Mouse (Mus musculus): ENCODE measurements around the gene Slc6a11. TPM values are rescaled to one million over a fixed set of nuclear protein-coding genes. Genes with fewer than 3 reads are reported as not detected.

The Slc6a11 gene
- polyA plus RNA-seq, 1 experiment, result not detected

DNA sequence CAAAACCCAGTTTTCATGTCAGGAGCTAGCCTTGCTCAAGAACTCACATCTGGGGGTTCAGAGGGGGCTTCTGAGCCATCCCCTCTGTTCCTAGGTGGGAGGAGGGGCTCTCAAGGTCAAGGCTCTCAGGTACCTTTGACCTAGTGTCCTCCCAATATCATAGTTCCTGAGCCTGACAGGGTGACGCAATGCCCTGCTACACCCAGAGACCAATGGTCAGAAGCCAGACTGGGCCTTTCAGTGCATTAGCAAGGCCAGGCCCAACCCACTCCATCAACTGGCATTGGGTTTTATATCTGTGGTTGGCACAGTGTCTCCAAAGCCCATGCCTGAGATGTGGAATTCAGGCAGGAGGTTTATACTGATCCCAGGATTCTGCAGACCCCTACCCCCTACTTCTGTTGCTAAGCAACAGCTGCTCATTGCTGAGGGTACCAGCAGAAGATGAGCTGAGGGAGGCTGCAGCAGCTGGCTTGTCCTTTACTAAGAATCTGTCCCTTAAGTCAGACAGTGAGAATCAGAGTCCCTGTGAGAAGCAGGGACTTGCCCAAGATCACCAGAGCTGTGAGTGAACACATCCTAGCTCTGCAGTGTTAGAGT is 126.8 kb downstream of the Slc6a11 start:
- no peaks in the 10 kb centered on the region for H3K4me1 ChIP-seq (ENCODE audit: control insufficient read depth, insufficient read depth, low read length)
- DNase-seq, result no peak
- TF ChIP-seq POLR2A (IDR thresholded peaks at IDR 0.05; ENCODE audit: borderline replicate concordance, extremely low read depth, low read depth, low read length), result no peak
- no peak for TF ChIP-seq CTCF (IDR thresholded peaks at IDR 0.05; ENCODE audit: insufficient read depth, low read length)
- H3K4me3 ChIP-seq (replicated peaks; ENCODE audit: extremely low read depth, low read depth, low read length), result no peak overlapping the region
- WGBS, result 79% methylated on average over 1 of the region's 1 CpGs

DNA sequence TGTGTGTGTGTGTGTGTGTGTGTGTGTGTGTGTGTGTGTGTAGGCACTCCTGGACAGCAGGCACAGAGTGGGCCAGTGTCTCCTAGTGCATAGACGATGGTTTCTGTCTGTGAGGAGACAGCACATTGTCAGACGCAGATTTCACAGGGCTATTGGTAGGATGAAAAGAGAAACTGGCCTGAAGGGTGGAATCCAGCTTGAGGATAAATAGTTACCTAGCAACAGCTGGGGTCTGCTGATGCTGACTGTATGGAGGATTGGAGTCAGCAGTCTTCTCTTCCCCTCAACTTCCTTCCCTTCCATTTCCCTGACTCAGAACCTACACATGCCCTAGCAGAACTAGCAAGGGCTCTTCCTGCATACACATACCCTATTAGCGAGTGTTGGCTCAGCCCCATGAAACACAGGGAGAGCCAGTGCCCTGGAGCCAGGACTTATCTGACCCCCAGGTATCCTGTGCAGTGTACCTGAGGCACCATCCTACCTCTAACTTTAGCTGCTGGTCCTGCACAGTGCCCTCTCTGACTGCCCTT is 127.7 kb downstream of the Slc6a11 start:
- TF ChIP-seq CTCF (IDR thresholded peaks at IDR 0.05; ENCODE audit: insufficient read depth, low read length) (no peak), POLR2A (IDR thresholded peaks at IDR 0.05; ENCODE audit: borderline replicate concordance, extremely low read depth, low read depth, low read length) (no peak)
- no peak overlapping the region for H3K4me3 ChIP-seq (replicated peaks; ENCODE audit: extremely low read depth, low read depth, low read length)
- no peaks in the 10 kb centered on the region for H3K4me1 ChIP-seq (ENCODE audit: control insufficient read depth, insufficient read depth, low read length)
- 57% methylated on average over 3 of the region's 3 CpGs for WGBS
- DNase-seq, result no peak

DNA sequence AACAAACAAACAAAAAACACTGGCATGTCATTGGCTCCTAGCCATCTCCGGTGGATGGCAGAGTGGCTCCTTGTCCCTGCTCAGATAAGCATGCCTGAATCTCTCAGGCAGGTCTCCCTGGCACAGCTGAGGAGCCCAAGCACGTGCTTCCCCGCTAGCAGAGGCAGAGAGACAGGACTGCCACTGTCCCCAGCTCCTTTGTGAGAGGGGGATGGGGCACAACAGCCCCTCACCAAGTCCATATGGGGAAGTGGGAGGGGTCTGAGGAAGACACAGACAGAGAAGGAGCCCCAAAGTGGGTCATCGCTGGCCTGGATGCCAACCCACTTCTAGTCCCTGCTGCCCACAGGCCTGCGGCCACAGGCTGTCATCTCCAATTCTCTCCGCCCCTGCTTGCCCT is 130.6 kb downstream of the Slc6a11 start:
- H3K4me1 ChIP-seq (ENCODE audit: control insufficient read depth, insufficient read depth, low read length), result no peaks in the 10 kb centered on the region
- TF ChIP-seq POLR2A (IDR thresholded peaks at IDR 0.05; ENCODE audit: borderline replicate concordance, extremely low read depth, low read depth, low read length) (no peak), CTCF (IDR thresholded peaks at IDR 0.05; ENCODE audit: insufficient read depth, low read length) (no peak)
- no peak overlapping the region for H3K4me3 ChIP-seq (replicated peaks; ENCODE audit: extremely low read depth, low read depth, low read length)
- 56% methylated on average over 6 of the region's 6 CpGs for WGBS
- DNase-seq, result no peak

DNA sequence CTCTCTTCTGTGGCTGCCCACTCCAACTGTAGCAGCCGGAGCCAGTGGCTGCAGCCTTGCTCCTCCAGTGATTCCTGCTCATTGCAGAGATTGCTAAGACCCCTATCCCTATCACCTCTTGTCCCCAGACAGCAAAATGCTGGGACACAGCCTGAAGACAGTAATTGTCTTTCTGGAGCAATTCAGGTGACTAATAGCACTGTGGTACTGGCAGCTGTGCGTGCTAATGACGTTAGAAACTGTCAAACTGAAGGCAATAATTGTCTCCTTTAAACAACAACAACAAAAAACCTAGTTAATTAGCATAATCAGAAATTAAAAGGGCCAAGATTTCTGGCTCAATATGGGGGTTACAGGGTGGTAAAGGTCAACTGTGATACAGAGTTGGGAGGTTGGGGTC is 133.0 kb downstream of the Slc6a11 start:
- no peak for TF ChIP-seq CTCF (IDR thresholded peaks at IDR 0.05; ENCODE audit: insufficient read depth, low read length)
- no peaks in the 10 kb centered on the region for H3K4me1 ChIP-seq (ENCODE audit: control insufficient read depth, insufficient read depth, low read length)
- 73% methylated on average over 3 of the region's 3 CpGs for WGBS
- H3K4me3 ChIP-seq (replicated peaks; ENCODE audit: extremely low read depth, low read depth, low read length), result no peak overlapping the region
- DNase-seq, result no peak

DNA sequence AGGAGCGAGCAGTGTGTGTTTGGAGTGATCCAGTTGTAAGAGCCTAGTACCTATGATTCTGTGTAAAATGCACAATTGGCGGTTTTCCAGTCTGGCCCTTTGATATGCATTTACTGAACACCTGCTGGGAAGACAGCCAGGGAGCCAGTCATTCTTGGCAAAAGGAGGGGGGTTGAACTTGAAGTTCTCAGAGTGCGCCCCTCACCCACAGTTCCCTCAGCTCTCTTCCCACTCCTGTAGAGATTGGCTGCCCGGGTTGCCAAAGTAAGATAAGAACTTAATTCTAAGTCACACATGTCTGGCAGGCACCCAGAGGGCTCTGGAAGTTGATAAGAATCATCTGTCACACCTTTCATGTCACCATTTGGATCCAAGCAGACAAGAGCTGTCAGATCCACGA is 133.4 kb downstream of the Slc6a11 start:
- DNase-seq, result no peak
- no peak overlapping the region for H3K4me3 ChIP-seq (replicated peaks; ENCODE audit: extremely low read depth, low read depth, low read length)
- H3K4me1 ChIP-seq (ENCODE audit: control insufficient read depth, insufficient read depth, low read length), result no peaks in the 10 kb centered on the region
- TF ChIP-seq CTCF (IDR thresholded peaks at IDR 0.05; ENCODE audit: insufficient read depth, low read length) (no peak), POLR2A (IDR thresholded peaks at IDR 0.05; ENCODE audit: borderline replicate concordance, extremely low read depth, low read depth, low read length) (no peak)
- WGBS, result 37% methylated on average over 5 of the region's 5 CpGs

DNA sequence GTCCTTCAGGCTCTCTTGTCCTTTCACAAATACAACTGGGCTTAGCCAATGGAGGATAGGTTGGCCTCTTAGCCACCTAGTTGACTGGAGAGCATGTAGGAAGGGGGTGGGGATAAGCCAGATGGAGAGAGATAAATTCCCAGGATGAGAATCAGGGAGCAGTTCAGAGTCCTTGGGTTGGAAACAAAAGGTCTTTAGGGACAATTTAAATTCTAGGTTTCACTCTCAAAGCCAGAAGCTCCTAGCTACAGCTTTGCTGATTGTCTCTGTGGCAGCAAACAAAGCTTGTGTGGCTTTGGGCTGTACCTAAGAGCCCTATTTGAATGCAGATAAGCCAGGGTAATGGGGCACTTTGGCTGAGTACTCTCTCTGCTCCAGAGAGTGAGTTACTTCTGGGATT is 135.2 kb downstream of the Slc6a11 start:
- DNase-seq, result no peak
- no peak overlapping the region for H3K4me3 ChIP-seq (replicated peaks; ENCODE audit: extremely low read depth, low read depth, low read length)
- no peaks in the 10 kb centered on the region for H3K4me1 ChIP-seq (ENCODE audit: control insufficient read depth, insufficient read depth, low read length)
- TF ChIP-seq CTCF (IDR thresholded peaks at IDR 0.05; ENCODE audit: insufficient read depth, low read length) (no peak), POLR2A (IDR thresholded peaks at IDR 0.05; ENCODE audit: borderline replicate concordance, extremely low read depth, low read depth, low read length) (no peak)

DNA sequence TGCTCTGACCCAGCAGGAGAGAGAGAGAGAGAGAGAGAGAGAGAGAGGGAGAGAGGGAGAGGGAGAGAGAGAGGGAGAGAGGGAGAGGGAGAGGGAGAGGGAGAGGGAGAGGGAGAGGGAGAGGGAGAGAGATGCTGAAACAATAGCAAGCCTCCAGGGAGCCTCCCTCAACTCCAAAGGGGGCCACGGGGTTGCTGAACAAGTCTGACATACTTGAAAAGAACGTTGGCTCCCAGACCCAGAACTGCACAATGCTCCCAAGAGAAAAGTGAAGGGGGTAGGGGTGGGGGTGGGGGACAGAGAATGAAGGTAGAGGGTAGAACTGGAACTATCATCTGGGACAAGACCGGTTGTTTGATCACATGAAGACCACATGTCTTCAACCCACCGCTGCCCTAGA is 136.9 kb downstream of the Slc6a11 start:
- H3K4me3 ChIP-seq (replicated peaks; ENCODE audit: extremely low read depth, low read depth, low read length), result no peak overlapping the region
- 33% methylated on average over 4 of the region's 4 CpGs for WGBS
- H3K4me1 ChIP-seq (ENCODE audit: control insufficient read depth, insufficient read depth, low read length), result no peaks in the 10 kb centered on the region
- no peak for DNase-seq
- TF ChIP-seq POLR2A (IDR thresholded peaks at IDR 0.05; ENCODE audit: borderline replicate concordance, extremely low read depth, low read depth, low read length) (no peak), CTCF (IDR thresholded peaks at IDR 0.05; ENCODE audit: insufficient read depth, low read length) (no peak)

DNA sequence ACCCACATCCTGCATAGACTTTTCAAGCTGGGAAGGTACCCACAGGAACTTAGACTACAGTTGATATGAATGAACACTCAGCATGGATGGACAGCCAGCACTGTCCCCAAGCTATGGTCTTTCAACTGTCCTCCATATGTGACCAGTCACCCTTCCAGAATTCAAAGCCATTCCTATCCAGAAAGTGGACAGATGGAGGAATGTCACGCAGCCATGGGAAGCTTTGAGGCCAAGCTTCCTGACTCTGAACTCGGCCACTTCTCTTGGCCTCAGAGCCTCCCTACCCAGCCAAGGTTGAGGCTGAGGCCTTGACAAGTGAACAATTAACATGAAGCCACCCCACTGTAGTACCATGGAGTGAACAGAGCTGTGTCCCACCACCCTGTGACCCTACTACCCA is 138.5 kb downstream of the Slc6a11 start:
- no peak for TF ChIP-seq POLR2A (IDR thresholded peaks at IDR 0.05; ENCODE audit: borderline replicate concordance, extremely low read depth, low read depth, low read length)
- TF ChIP-seq CTCF (IDR thresholded peaks at IDR 0.05; ENCODE audit: insufficient read depth, low read length), result no peak
- H3K4me1 ChIP-seq (ENCODE audit: control insufficient read depth, insufficient read depth, low read length), result no peaks in the 10 kb centered on the region
- WGBS, result 75% methylated on average over 2 of the region's 2 CpGs
- H3K4me3 ChIP-seq (replicated peaks; ENCODE audit: extremely low read depth, low read depth, low read length), result no peak overlapping the region
- DNase-seq, result no peak

DNA sequence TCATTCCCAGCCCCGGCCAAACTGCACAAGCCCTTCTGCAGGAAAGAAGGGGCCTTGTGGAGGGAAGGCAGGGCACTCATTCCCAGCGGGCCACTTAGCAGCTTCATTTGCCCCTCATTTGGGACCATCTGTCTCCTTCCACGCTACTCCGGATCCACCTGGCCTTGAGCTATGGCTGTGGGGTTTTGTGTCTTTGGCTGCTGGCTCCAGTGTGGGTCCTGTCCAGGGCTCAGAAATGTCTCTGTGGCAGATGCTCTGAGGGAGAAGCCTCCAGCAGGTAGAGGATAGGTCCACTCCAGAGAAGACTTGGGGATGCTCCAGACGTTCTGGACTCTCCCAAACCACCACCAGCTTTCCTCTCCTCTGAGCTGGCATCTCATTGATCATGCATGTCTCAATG is 139.8 kb downstream of the Slc6a11 start:
- no peaks in the 10 kb centered on the region for H3K4me1 ChIP-seq (ENCODE audit: control insufficient read depth, insufficient read depth, low read length)
- 63% methylated on average over 5 of the region's 5 CpGs for WGBS
- no peak for DNase-seq
- no peak overlapping the region for H3K4me3 ChIP-seq (replicated peaks; ENCODE audit: extremely low read depth, low read depth, low read length)
- TF ChIP-seq CTCF (IDR thresholded peaks at IDR 0.05; ENCODE audit: insufficient read depth, low read length) (no peak), POLR2A (IDR thresholded peaks at IDR 0.05; ENCODE audit: borderline replicate concordance, extremely low read depth, low read depth, low read length) (no peak)

DNA sequence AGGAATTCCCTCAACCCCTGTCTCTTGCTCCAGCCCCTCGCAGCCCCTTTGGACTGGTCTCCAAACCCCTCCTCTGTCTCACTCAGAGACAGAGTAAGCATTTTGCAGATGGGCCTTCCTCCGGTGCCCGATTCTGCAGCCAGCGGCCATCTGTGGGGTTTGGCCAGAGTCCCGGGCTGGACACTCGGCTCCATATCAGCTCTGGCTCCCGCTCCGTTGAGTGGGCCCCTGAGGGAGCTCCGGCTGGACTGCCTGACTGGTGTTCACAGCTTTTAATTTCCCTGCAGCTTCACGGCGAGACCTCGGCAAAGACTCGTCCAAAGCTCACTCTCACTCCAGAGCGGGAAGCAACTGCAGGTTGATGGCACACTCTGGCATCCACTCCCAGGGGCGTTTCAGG is 141.2 kb downstream of the Slc6a11 start:
- 62% methylated on average over 15 of the region's 15 CpGs for WGBS

More for the DNA sequence above, 141.2 kb downstream of the Slc6a11 start:
- Histone ChIP-seq H3K4me1 (ENCODE audit: control insufficient read depth, insufficient read depth, low read length) (no peaks in the 10 kb centered on the region), H3K4me3 (replicated peaks; ENCODE audit: extremely low read depth, low read depth, low read length) (no peak overlapping the region)
- TF ChIP-seq CTCF (IDR thresholded peaks at IDR 0.05; ENCODE audit: insufficient read depth, low read length) (no peak), POLR2A (IDR thresholded peaks at IDR 0.05; ENCODE audit: borderline replicate concordance, extremely low read depth, low read depth, low read length) (no peak)
- no peak for DNase-seq

All from lung, adult 2 months (tissue).